Mouse (Mus musculus): ENCODE data around the gene Lcmt1.

DNA sequence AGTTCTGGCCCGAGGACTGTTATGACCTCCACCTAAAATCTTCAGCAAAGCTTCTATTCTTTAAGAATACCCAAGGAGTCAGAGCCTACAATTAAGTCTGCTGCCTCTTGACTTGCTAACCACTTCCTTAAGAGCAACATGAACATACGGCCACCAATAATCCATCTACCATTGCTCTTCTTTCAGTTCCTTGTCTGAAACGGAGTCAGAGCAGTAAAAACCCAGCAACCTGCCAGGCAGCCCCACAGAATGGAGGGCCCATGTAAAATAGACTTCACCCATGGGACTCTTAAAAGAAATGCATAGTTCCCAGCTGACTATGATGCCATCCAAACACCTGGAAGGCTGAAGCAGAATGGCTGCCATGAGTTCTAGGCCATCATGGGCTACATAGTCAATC lies 13.4 kb upstream of the Lcmt1 start:
- TF ChIP-seq POLR2A (IDR thresholded peaks at IDR 0.05; ENCODE audit: borderline replicate concordance, insufficient read depth, low read length) (no peak), CTCF (IDR thresholded peaks at IDR 0.05; ENCODE audit: borderline replicate concordance, insufficient read depth, low read depth, low read length) (no peak)

Data from cerebellum, adult 2 months (tissue).